Mouse (Mus musculus) kidney, postnatal 0 days (tissue): ENCODE results near the gene Sct. TPM values are rescaled to one million over a fixed set of nuclear protein-coding genes. Genes with fewer than 3 reads are reported as not detected.

ENCODE experiments used
- ATAC-seq: fragments of 200-750 bp; cut with Nextera tagmentation; replicated peaks from 2 replicates; pipeline ENCODE4 v1.8.0; 2017; ENCODE audit warnings: low read depth, moderate number of reproducible peaks, moderate TSS enrichment, moderate library complexity; ENCODE audit not compliant: low FRiP score
- DNase-seq: peaks from one replicate; pipeline ENCODE4 v3.0.0-alpha.2; 2016; ENCODE audit warnings: low spot score
- H3K27ac ChIP-seq: fragments of 300-500 bp; sonication (generic); 2 replicates; pipeline ENCODE4 v1.5.1; 2014; ENCODE audit warnings: mild to moderate bottlenecking
- H3K27me3 ChIP-seq: fragments of 300-500 bp; sonication (generic); 2 replicates; pipeline ENCODE4 v1.6.1; 2014; ENCODE audit warnings: low read length, mixed read lengths; ENCODE audit not compliant: insufficient read depth
- H3K36me3 ChIP-seq: fragments of 300-500 bp; sonication (generic); 2 replicates; pipeline ENCODE4 v1.6.1; 2014; ENCODE audit warnings: low read length, mixed read lengths; ENCODE audit not compliant: insufficient read depth
- H3K4me1 ChIP-seq: fragments of 300-500 bp; sonication (generic); replicated peaks from 2 replicates; pipeline ENCODE4 v1.6.1; 2014; ENCODE audit warnings: antibody characterized with exemption, low read length, mixed read lengths; ENCODE audit not compliant: insufficient read depth
- H3K4me2 ChIP-seq: fragments of 300-500 bp; sonication (generic); 2 replicates; pipeline ENCODE4 v1.6.1; 2014; ENCODE audit warnings: mild to moderate bottlenecking, low read length, moderate library complexity, mixed read lengths
- H3K4me3 ChIP-seq: fragments of 300-500 bp; sonication (generic); replicated peaks from 2 replicates; pipeline ENCODE4 v1.5.1; 2014; ENCODE audit warnings: low read depth, low read length
- H3K9ac ChIP-seq: fragments of 300-500 bp; sonication (generic); 2 replicates; pipeline ENCODE4 v1.6.1; 2014; ENCODE audit warnings: low read depth, low read length
- H3K9me3 ChIP-seq: fragments of 300-500 bp; sonication (generic); replicated peaks from 2 replicates; pipeline ENCODE4 v1.6.1; 2016; ENCODE audit warnings: low read length, inconsistent platforms, mixed read lengths
- CTCF ChIP-seq: IDR thresholded peaks from 2 replicates; pipeline ENCODE4 v1.5.1; 2016; ENCODE audit warnings: antibody characterized with exemption, low read depth, mild to moderate bottlenecking, moderate library complexity
- WGBS: fragments of 180-500 bp; shearing (Covaris S2); extraction: QIAGEN DNeasy Blood & Tissue Kit; methylation state at CpG from one replicate; pipeline ENCODE4 v1.1.7; 2014; 5-methylcytosine and 5-hydroxymethylcytosine counted together
- polyA plus RNA-seq: library from polyadenylated mRNA; unstranded; fragments of >200 nt; fragmentation: Nextera tagmentation; extraction: Ambion mirVana; gene quantifications from 2 replicates; pipeline ENCODE4 v1.2.1, GENCODE M21; 2015

Sct gene
- polyA plus RNA-seq, 1 experiment from 2014 or later = 37.9 TPM

DNA sequence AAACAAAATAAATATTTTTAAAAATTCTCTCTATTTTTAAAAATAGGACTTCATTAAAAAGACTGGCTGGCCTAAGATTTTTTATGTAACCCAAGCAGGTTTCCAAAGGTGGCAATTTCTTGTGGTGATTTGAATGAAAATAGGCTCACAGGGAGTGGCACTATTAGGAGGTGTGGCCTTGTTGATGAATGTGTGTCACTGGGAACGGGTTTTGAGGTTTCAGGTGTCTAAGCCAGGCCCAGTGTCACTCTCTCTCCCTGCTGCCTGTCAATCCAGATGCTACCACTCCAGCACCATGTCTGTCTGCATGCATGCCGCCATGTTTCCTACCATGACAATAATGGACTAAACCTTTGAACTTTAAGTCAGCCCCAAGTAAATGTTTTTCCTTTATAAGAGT is 40.5 kb upstream of the Sct start:
- H3K4me2 ChIP-seq = no peak overlapping the region
- no peak for ATAC-seq
- WGBS = 58% methylated on average over 2 of the region's 2 CpGs

DNA sequence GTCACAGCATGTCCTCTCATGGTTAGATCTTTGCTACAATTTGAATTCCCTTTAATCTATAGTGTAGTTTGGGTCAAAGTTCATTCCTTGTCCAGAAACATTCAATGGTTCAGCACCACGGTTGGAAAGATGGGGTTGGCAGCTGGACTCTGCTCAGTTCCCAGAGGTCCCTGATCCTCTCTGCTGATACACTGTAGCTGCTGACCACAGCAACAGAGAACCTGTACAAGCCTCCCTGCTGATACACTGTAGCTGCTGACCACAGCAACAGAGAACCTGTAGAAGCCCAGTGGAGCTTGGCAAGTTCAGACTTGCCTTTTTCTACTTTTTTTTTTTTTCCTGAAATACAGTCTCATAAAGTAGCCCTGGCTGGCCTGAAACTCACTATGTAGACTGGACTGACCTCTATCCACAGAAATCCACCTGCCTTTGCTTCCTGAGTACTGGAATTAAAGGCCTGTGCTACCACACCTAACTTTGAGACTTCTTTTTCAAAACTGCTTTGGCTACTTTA is 38.7 kb upstream of the Sct start:
- no peak overlapping the region for H3K4me3 ChIP-seq
- no peaks in the 10 kb centered on the region for H3K9me3 ChIP-seq
- DNase-seq (no peak), ATAC-seq (peak; percentile 61; the same call in 1 of the 2 replicates)
- H3K27ac ChIP-seq = no peak overlapping the region
- no peak for TF ChIP-seq CTCF
- H3K27me3 ChIP-seq = no peaks in the 10 kb centered on the region
- no peaks in the 10 kb centered on the region for H3K4me1 ChIP-seq
- H3K4me2 ChIP-seq = no peak overlapping the region
- WGBS = 74% methylated on average over 1 of the region's 1 CpGs
- peaks cover 59% of the 10 kb centered on the region for H3K36me3 ChIP-seq
- no peak overlapping the region for H3K9ac ChIP-seq

More for the DNA sequence above, 40.5 kb upstream of the Sct start:
- H3K27me3 ChIP-seq = no peaks in the 10 kb centered on the region
- no peak overlapping the region for H3K27ac ChIP-seq
- H3K9me3 ChIP-seq = no peaks in the 10 kb centered on the region
- H3K36me3 ChIP-seq = peaks cover 59% of the 10 kb centered on the region
- H3K9ac ChIP-seq = no peak overlapping the region
- H3K4me1 ChIP-seq = no peaks in the 10 kb centered on the region
- TF ChIP-seq CTCF = no peak
- H3K4me3 ChIP-seq = no peak overlapping the region
- DNase-seq = no peak

GRCm38 (mm10) chr7:141315974-141316373 is 37.0 kb upstream of the Sct start:
- H3K4me3 ChIP-seq = no peak overlapping the region
- no peaks in the 10 kb centered on the region for H3K4me1 ChIP-seq
- H3K9me3 ChIP-seq = no peaks in the 10 kb centered on the region
- H3K36me3 ChIP-seq = peaks cover 58% of the 10 kb centered on the region
- H3K27ac ChIP-seq = no peak overlapping the region
- TF ChIP-seq CTCF = peak; percentile 67
- ATAC-seq (peak; percentile 59), DNase-seq (peak; percentile 53)
- H3K27me3 ChIP-seq = no peaks in the 10 kb centered on the region
- H3K9ac ChIP-seq = no peak overlapping the region
- H3K4me2 ChIP-seq = no peak overlapping the region
- WGBS = 75% methylated on average over 5 of the region's 5 CpGs

- ATAC-seq (no peak), DNase-seq (no peak)
- Histone ChIP-seq H3K4me2 (no peak overlapping the region), H3K27me3 (no peaks in the 10 kb centered on the region), H3K4me1 (no peaks in the 10 kb centered on the region), H3K4me3 (no peak overlapping the region), H3K9me3 (no peaks in the 10 kb centered on the region), H3K9ac (no peak overlapping the region), H3K36me3 (peaks cover 61% of the 10 kb centered on the region), H3K27ac (no peak overlapping the region)
- 92% methylated on average over 8 of the region's 8 CpGs for WGBS
- TF ChIP-seq CTCF = no peak
Observed at GRCm38 (mm10) chr7:141315076-141315475, 36.1 kb upstream of the Sct start.

DNA sequence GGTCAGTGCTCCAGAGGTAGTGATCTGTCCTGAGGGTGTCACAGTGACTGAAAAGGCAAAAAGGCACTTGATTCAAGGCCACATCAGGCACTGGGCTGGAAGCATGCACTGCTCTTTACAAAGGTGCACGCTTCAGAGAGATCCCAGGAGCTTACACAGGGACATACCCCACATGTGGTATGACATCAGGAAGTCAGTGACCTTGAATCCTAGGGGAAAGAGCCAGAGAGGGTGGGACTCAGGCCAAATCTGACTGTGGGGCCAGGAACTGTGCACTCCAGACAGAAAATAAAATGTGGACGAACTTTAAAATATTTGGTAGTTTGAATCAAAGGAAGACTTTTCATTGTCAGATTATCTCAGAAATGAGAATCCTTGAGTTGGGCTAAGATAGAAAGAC is 35.5 kb upstream of the Sct start:
- Histone ChIP-seq H3K9me3 (no peaks in the 10 kb centered on the region), H3K27ac (no peak overlapping the region), H3K36me3 (peaks cover 64% of the 10 kb centered on the region), H3K4me3 (no peak overlapping the region), H3K4me2 (no peak overlapping the region), H3K27me3 (no peaks in the 10 kb centered on the region), H3K9ac (no peak overlapping the region), H3K4me1 (no peaks in the 10 kb centered on the region)
- no peak for ATAC-seq
- 85% methylated on average over 2 of the region's 2 CpGs for WGBS
- DNase-seq = no peak
- TF ChIP-seq CTCF = no peak

DNA sequence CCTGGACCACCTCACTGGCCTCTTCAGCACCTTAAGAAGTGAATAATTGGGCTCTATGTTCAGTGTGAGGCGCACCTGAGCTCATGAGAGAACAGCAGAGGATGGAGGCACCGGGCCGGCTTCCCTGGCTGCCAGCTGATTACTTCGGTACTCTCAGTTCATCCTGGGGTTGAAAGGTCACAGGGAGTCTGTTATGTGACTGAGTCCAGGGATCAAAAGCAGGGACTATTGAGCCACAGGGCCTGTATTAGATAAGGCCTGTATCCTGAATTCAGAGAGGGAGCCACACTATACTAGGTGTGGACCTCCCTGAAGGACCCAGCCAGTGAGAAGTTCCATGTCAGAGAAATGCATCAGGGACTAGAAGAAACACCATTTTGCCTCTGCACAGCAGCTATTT is 25.6 kb upstream of the Sct start:
- Histone ChIP-seq H3K27ac (no peak overlapping the region), H3K4me2 (no peak overlapping the region), H3K36me3 (peaks cover 65% of the 10 kb centered on the region), H3K9ac (no peak overlapping the region), H3K4me1 (no peaks in the 10 kb centered on the region), H3K4me3 (no peak overlapping the region), H3K27me3 (no peaks in the 10 kb centered on the region), H3K9me3 (no peaks in the 10 kb centered on the region)
- TF ChIP-seq CTCF = no peak
- no peak for ATAC-seq
- DNase-seq = no peak
- 83% methylated on average over 4 of the region's 4 CpGs for WGBS

GRCm38 (mm10) chr7:141302702-141303268 is 23.9 kb upstream of the Sct start:
- H3K4me2 ChIP-seq = no peak overlapping the region
- peaks cover 49% of the 10 kb centered on the region for H3K36me3 ChIP-seq
- no peaks in the 10 kb centered on the region for H3K27me3 ChIP-seq
- H3K4me3 ChIP-seq = no peak overlapping the region
- TF ChIP-seq CTCF = no peak
- WGBS = 86% methylated on average over 1 of the region's 1 CpGs
- no peak overlapping the region for H3K27ac ChIP-seq
- no peak for ATAC-seq
- no peaks in the 10 kb centered on the region for H3K4me1 ChIP-seq
- DNase-seq = no peak
- no peak overlapping the region for H3K9ac ChIP-seq
- no peaks in the 10 kb centered on the region for H3K9me3 ChIP-seq
